Mouse (Mus musculus) liver, postnatal 0 days (tissue): ENCODE results near the gene Mcoln3. TPM values are rescaled to one million over a fixed set of nuclear protein-coding genes. Genes with fewer than 3 reads are reported as not detected.

Experiments
- ATAC-seq: fragments of 200-750 bp; cut with Nextera tagmentation; 2 replicates; pipeline ENCODE4 v1.8.0; 2017; ENCODE audit warnings: mild to moderate bottlenecking, moderate library complexity
- DNase-seq: peaks from one replicate; pipeline ENCODE4 v3.0.0-alpha.2; 2016
- H3K27ac ChIP-seq: fragments of 300-500 bp; sonication (generic); 2 replicates; pipeline ENCODE4 v1.5.1; 2014; ENCODE audit warnings: antibody characterized with exemption, moderate library complexity, mild to moderate bottlenecking, low read depth
- H3K27me3 ChIP-seq: fragments of 300-500 bp; sonication (generic); 2 replicates; pipeline ENCODE4 v1.6.1; 2014; ENCODE audit warnings: low read length, control low read depth, mixed read lengths; ENCODE audit not compliant: insufficient read depth
- H3K36me3 ChIP-seq: fragments of 300-500 bp; sonication (generic); replicated peaks from 2 replicates; pipeline ENCODE4 v1.6.1; 2014; ENCODE audit warnings: mild to moderate bottlenecking, control low read depth, low read length, moderate library complexity, mixed read lengths; ENCODE audit not compliant: insufficient read depth
- H3K4me1 ChIP-seq: fragments of 300-500 bp; sonication (generic); 2 replicates; pipeline ENCODE4 v1.6.1; 2014; ENCODE audit warnings: antibody characterized with exemption, mild to moderate bottlenecking, control low read depth; ENCODE audit not compliant: insufficient read depth
- H3K4me2 ChIP-seq: fragments of 300-500 bp; sonication (generic); 2 replicates; pipeline ENCODE4 v1.6.1; 2014; ENCODE audit warnings: low read depth, mild to moderate bottlenecking, low read length, moderate library complexity, mixed read lengths
- H3K4me3 ChIP-seq: fragments of 300-500 bp; sonication (generic); 2 replicates; pipeline ENCODE4 v1.5.1; 2014; ENCODE audit warnings: low read depth, low read length
- H3K9ac ChIP-seq: fragments of 300-500 bp; sonication (generic); replicated peaks from 2 replicates; pipeline ENCODE4 v1.6.1; 2014; ENCODE audit warnings: mild to moderate bottlenecking, moderate library complexity
- H3K9me3 ChIP-seq: fragments of 300-500 bp; sonication (generic); 2 replicates; pipeline ENCODE4 v1.6.1; 2016; ENCODE audit warnings: mild to moderate bottlenecking, control low read depth, low read length, mixed read lengths
- CTCF ChIP-seq: sonication (generic); IDR thresholded peaks from 2 replicates; pipeline ENCODE4 v1.5.1; 2016; ENCODE audit warnings: antibody characterized with exemption, low read depth
- EP300 ChIP-seq: IDR thresholded peaks from 2 replicates; pipeline ENCODE4 v1.6.1; 2016; ENCODE audit warnings: antibody characterized with exemption, low read depth, mild to moderate bottlenecking
- WGBS: fragments of 180-500 bp; shearing (Covaris S2); extraction: QIAGEN DNeasy Blood & Tissue Kit; methylation state at CpG from one replicate; pipeline ENCODE4 v1.1.7; 2014; ENCODE audit not compliant: insufficient replicate concordance; 5-methylcytosine and 5-hydroxymethylcytosine counted together
- polyA plus RNA-seq: library from polyadenylated mRNA; unstranded; fragments of >200 nt; fragmentation: Nextera tagmentation; extraction: Ambion mirVana; gene quantifications from 2 replicates; pipeline ENCODE4 v1.2.1, GENCODE M21; 2015

Mcoln3 gene
- polyA plus RNA-seq, 1 experiment from 2014 or later: not detected

DNA sequence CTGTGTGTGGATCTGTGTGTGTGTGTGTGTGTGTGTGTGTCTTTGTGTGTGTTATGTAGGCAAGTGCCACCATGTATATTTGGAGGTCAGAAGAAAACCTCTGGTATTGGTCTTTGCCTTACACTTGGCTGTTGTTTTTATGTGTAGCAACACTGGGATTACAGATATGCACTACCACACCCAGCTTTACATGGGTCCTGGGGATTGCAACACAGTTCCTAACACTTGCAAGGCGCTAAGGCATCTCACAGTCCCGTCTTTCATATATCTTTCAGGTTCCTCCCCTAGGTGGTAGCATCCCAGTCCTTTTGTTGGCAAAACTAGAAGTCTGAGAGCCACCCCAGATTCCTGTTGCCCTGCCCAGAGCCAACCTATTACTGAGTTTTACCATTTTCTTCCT, 8.3 kb upstream of the Mcoln3 start:
- 53% methylated on average over 2 of the region's 2 CpGs for WGBS
- no peak for ATAC-seq

DNA sequence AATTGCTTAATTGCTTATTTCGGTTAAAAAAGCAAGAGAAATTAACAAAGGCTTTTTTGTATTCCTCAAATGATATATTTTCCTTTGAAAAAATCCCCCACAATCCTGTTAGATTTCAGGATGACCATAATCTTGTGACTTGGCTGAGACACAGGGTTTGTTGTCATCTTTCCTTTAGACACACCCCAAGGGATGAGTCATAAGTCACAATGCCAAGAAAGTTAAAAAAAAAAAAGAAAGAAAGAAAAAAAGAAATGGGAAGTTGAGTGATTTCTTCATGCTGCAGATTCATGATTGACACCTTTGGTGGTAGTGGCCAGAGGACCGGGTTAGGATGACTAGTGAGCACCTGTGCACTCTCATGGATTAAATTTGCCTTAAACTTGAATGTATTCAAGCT, 6.9 kb upstream of the Mcoln3 start:
- Histone ChIP-seq H3K9ac (no peak overlapping the region), H3K4me3 (no peak overlapping the region), H3K27me3 (0 out of 2 replicates have a peak, but pooled peaks cover 5% of the 10 kb centered on the region), H3K4me2 (no peak overlapping the region), H3K9me3 (no peaks in the 10 kb centered on the region), H3K36me3 (no peaks in the 10 kb centered on the region), H3K27ac (no peak overlapping the region), H3K4me1 (no peaks in the 10 kb centered on the region; the same call in 1 of the 2 replicates)
- ATAC-seq (no peak), DNase-seq (no peak)
- WGBS: 52% methylated on average over 2 of the region's 2 CpGs
- no peak for TF ChIP-seq CTCF
- no peak for TF ChIP-seq EP300

More for the DNA sequence above, 8.3 kb upstream of the Mcoln3 start:
- no peaks in the 10 kb centered on the region for H3K36me3 ChIP-seq
- TF ChIP-seq CTCF (no peak), EP300 (no peak)
- no peak overlapping the region for H3K4me2 ChIP-seq
- DNase-seq: no peak
- H3K9me3 ChIP-seq: peaks cover 3% of the 10 kb centered on the region; the same call in 1 of the 2 replicates
- H3K4me3 ChIP-seq: no peak overlapping the region
- H3K9ac ChIP-seq: no peak overlapping the region
- no peaks in the 10 kb centered on the region; the same call in 1 of the 2 replicates for H3K4me1 ChIP-seq
- 0 out of 2 replicates have a peak, but pooled peaks cover 5% of the 10 kb centered on the region for H3K27me3 ChIP-seq
- H3K27ac ChIP-seq: no peak overlapping the region

DNA sequence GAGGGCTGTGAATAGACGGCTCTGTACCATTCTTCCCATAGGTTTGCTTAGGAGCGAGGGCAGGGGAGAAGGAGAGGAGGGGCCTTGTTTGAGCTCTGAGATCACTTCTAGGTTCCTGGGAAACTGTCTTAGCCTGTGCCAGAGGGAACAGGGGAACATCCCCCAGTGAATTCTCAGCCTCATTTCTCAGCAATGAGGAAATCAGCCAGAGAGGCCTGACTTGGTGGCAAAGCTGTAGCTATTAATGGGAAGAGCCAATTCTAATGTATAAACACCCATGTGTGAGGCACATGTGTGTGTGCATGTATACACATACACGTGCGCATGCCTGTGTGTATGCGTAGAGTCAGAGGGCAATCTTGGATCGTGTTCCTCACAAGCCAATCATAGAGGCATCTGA, 6.3 kb upstream of the Mcoln3 start:
- H3K27me3 ChIP-seq: 0 out of 2 replicates have a peak, but pooled peaks cover 5% of the 10 kb centered on the region
- TF ChIP-seq EP300 (no peak), CTCF (no peak)
- no peak overlapping the region for H3K9ac ChIP-seq
- H3K4me2 ChIP-seq: no peak overlapping the region
- no peaks in the 10 kb centered on the region for H3K9me3 ChIP-seq
- H3K36me3 ChIP-seq: no peaks in the 10 kb centered on the region
- no peaks in the 10 kb centered on the region; the same call in 1 of the 2 replicates for H3K4me1 ChIP-seq
- DNase-seq: no peak
- no peak overlapping the region for H3K4me3 ChIP-seq
- WGBS: 75% methylated on average over 6 of the region's 6 CpGs
- H3K27ac ChIP-seq: no peak overlapping the region
- no peak for ATAC-seq

DNA sequence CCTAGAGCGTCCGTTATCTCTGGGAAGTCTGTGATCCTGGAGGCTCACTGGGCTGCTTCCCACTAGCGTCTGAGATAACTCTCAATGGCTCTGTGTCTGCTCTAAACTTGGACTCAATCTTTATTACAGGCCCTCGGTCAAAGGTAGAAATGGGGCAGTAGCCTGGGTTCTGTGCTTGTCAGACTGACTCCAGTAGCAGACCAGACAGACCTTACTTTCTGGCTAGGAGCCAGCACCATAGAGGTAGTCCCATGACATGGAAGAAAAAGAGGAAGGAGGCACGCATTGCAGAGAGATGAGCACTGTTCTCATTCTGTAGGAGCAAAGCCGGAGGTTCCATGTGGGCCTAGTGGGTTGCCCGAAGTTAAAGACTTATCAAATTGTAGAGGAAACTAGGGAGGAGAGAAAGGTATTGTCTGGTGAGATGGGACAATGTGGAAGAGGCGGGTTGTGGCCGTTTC, 777 bp downstream of the Mcoln3 start:
- DNase-seq (no peak), ATAC-seq (no peak)
- TF ChIP-seq EP300: no peak
- no peak for TF ChIP-seq CTCF
- no peak overlapping the region for H3K4me2 ChIP-seq
- H3K4me3 ChIP-seq: no peak overlapping the region
- H3K27me3 ChIP-seq: peaks cover 15% of the 10 kb centered on the region; the same call in 1 of the 2 replicates
- H3K4me1 ChIP-seq: no peaks in the 10 kb centered on the region; the same call in 1 of the 2 replicates
- H3K27ac ChIP-seq: no peak overlapping the region
- no peaks in the 10 kb centered on the region for H3K36me3 ChIP-seq
- WGBS: 57% methylated on average over 9 of the region's 9 CpGs
- no peak overlapping the region for H3K9ac ChIP-seq
- no peaks in the 10 kb centered on the region for H3K9me3 ChIP-seq

GRCm38 (mm10) chr3:146121310-146122124, 4.3 kb downstream of the Mcoln3 start:
- no peaks in the 10 kb centered on the region for H3K9me3 ChIP-seq
- 14% methylated on average over 25 of the region's 25 CpGs for WGBS
- TF ChIP-seq CTCF: no peak
- no peak for TF ChIP-seq EP300
- no peaks in the 10 kb centered on the region for H3K36me3 ChIP-seq
- no peak overlapping the region for H3K27ac ChIP-seq
- DNase-seq (no peak), ATAC-seq (no peak)
- no peak overlapping the region for H3K9ac ChIP-seq
- H3K4me1 ChIP-seq: no peaks in the 10 kb centered on the region; the same call in 1 of the 2 replicates
- peak overlapping the region; percentile 1; the same call in 1 of the 2 replicates for H3K4me2 ChIP-seq
- H3K27me3 ChIP-seq: peaks cover 13% of the 10 kb centered on the region; the same call in 1 of the 2 replicates
- no peak overlapping the region for H3K4me3 ChIP-seq

DNA sequence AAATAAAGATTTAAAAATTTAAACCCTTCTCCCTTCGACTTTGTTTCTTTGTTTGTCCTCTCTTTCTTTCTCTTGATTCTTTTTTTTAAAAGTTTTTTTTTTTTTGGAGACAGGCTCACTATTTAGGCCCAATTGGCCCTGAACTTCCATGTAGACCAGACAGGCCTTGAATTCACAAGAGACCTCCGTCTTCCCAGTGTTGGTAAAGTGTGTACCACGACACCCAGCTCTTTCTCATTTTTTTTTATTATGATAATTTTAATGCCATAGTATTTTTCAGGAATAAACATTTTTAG, 4.8 kb downstream of the Mcoln3 start:
- no peak overlapping the region for H3K4me3 ChIP-seq
- no peaks in the 10 kb centered on the region; the same call in 1 of the 2 replicates for H3K4me1 ChIP-seq
- no peaks in the 10 kb centered on the region for H3K36me3 ChIP-seq
- H3K9me3 ChIP-seq: no peaks in the 10 kb centered on the region
- no peak overlapping the region for H3K4me2 ChIP-seq
- H3K9ac ChIP-seq: no peak overlapping the region
- no peak for DNase-seq
- no peak overlapping the region for H3K27ac ChIP-seq
- peaks cover 7% of the 10 kb centered on the region; the same call in 1 of the 2 replicates for H3K27me3 ChIP-seq
- TF ChIP-seq EP300: no peak
- no peak for TF ChIP-seq CTCF
- WGBS: 60% methylated on average over 3 of the region's 3 CpGs
- ATAC-seq: no peak
